Mouse (Mus musculus): ENCODE measurements at regions not wholly inside any gene's neighbourhood (a gene's known extent, or its start where the extent isn't known, plus 50 kb on each side); places are given as distances from the start of the nearest gene placed in this dataset.

GRCm38 (mm10) chr3:38397615-38397956 lies 87.1 kb downstream of the Ankrd50 start:
- DNase-seq = no peak

GRCm38 (mm10) chr3:38396760-38397614 lies 87.7 kb downstream of the Ankrd50 start:
- DNase-seq = no peak

DNA sequence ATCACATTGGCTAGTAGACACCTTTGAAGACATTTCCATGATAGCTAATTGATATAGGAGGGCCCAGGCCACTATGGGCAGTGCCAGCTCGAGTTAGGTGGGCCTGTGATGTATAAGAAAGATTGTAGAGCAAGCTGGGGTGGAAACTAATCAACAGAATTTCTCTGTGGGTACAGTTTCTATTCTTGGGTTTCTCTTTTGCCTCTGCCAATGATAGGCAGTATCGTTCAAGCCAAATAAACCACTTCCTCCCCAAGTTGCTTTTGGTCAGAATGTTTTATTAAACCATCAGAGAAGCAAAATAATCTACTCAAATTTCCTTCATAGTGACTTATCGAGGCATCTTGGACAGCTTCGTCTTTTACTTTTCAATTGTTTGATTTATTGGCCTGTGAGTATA lies 90.3 kb downstream of the Ankrd50 start:
- no peak for DNase-seq

DNA sequence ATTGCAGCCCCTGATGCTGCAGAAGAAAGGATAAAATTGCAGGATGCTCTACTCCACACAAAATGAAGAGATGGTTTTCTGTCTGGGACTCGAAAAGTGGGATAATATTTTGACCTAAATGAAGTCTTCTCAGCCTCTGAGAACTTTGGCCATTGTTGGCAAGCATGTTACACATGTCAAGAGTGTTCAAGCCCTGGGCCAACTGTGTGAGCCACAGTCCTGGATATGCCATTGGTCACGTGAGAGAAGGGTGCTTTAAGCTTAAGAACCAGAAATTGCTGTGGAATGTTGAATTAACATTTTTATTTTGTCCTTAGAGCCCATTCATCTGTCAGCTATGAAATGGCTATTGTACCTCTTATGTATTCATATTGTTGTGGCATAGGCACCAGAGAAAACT lies 95.0 kb downstream of the Ankrd50 start:
- DNase-seq = no peak

- no peak for DNase-seq
Observed at GRCm38 (mm10) chr3:38388961-38389360, 95.7 kb downstream of the Ankrd50 start.

GRCm38 (mm10) chr3:38382743-38383142 lies 101.9 kb downstream of the Ankrd50 start:
- DNase-seq = no peak

DNA sequence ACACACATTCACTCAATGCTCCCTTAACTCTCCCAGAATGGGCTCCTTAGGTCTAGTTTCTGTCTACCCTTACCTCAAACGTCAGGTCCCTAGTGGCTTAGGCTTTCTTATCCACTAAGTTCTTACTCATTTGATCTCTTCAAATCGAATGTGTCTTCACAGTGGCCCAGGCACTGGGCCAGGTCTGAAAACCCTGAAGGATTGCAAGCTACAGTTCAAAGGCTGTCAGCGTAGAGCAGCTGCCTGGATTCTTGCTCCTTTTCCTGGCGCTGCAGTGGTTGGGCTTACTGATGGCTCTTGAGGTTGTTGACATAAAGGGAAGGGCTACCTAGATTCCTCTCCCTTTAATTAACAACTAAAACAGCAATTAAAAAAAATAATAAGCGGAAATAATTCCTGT lies 103.0 kb downstream of the Ankrd50 start:
- DNase-seq = no peak

- DNase-seq = no peak
Observed at GRCm38 (mm10) chr3:38373690-38374089, 111.0 kb downstream of the Ankrd50 start.

- DNase-seq = no peak
Observed at GRCm38 (mm10) chr3:38371702-38372101, 112.9 kb downstream of the Ankrd50 start.

DNA sequence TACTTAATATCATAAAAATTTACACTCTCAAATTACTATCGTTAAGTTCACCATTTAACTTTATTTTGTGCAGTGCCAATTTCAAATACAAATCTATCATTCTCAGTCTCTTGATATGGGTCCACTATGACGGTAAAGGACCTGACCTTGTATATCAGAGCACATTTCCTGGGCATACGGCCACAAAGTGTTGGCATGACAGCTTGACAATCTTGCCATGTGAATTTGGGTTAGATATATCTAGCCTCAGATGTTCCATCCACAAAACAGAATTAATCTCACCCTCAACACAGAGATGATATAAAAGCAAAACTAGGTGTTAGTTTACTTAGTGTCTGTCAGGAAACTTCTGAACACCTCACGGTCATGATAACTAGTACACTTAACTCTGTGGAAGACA lies 120.8 kb downstream of the Ankrd50 start:
- no peak for DNase-seq

- no peak for DNase-seq
Observed at GRCm38 (mm10) chr3:38361411-38361810, 123.2 kb downstream of the Ankrd50 start.

GRCm38 (mm10) chr3:38360974-38361373 lies 123.7 kb downstream of the Ankrd50 start:
- DNase-seq = no peak

DNA sequence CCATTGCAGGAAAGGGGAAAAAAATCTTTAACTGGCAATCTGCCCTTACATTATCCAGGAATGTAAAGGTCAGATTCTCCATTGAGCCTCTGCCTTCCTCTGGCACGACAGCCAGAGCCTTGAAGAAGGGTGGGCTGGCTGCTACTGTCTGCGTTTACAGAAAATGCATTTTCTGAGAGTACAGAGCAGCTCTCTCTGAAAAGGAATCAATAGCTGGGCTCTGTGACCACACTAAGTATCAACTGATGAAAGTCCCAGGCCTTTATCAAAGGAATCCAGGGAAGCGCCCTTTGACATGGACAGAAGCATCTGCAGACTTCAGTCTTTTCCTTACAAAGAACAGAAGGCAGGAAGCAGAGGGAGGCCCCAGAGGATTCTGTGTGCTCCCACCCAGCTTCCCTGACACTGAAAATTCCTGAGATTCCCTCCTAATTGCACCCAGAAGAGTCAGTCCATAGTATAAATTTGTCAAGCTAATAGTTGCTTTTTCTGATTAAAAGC lies 124.2 kb downstream of the Ankrd50 start:
- no peak for DNase-seq

DNA sequence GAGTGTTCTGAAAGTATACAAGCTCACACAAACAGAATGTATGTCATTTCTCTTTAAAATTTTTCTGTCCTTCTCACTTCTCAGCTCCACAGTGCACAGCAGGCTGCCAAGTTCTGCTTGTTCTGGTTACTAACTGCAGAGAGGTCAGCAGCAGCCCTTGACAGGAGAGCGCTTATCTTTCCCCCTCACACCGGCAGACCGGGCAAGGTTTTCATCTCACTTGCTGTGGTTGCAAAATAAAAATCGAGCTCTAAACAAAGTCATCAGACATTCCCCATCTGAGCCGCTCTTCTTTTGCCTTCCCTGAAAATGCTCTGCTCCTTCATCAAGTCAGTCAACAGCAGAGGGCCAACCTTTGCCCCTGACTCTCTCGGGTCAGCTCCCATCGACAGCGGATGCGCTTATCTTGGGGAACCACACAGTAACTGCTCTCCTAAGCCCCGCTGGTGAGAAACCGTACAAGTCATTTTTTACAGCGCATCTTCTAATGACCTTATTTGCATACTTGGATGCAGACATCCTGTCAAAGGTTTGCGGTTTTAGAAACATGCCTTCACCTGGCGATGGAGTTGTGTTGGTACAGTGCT lies 126.6 kb downstream of the Ankrd50 start:
- DNase-seq = no peak

GRCm38 (mm10) chr3:38344283-38344682 lies 140.4 kb downstream of the Ankrd50 start:
- no peak for DNase-seq

- DNase-seq = no peak
Observed at GRCm38 (mm10) chr3:38341666-38342065, 143.0 kb downstream of the Ankrd50 start.

GRCm38 (mm10) chr3:38333321-38333910 lies 151.2 kb downstream of the Ankrd50 start:
- no peak for DNase-seq

DNA sequence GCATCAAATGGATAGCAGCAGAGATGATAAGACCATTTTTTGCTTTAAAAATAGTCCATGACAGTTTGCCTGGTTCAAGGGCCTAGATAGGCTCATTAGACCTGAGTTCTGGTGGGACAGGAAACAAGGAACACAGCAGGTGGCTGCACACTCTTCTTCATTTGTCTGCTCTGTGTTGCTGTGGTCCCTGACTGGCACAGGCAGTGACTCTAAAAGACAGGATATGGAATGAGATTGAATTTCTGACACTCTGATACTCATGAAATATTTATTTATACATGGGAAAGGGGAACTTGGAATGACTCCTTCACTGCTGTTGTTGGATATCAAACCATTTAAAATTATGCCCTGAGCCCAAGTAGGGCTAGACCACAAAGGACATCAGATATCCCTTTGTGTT lies 153.5 kb downstream of the Ankrd50 start:
- no peak for DNase-seq

DNA sequence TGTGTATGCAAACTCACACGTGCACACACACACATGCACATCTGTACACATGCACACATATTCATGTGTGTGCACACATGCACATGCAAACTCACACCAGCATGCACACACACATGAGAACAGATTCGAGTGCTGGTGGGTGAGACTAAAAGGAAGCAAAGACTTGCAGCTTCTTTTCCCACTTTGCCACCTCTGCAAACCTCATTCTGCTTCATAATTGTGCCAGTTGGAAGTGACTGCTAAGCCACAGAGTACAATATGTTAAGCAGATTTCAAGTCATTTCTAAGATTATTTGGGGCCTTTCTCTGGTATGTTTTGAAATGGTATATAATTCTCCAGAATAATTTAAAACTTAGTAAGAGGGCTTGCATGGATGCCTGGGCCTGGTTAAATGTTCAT lies 157.4 kb downstream of the Ankrd50 start:
- DNase-seq = no peak

GRCm38 (mm10) chr3:38326211-38326610 lies 158.4 kb downstream of the Ankrd50 start:
- DNase-seq = no peak

GRCm38 (mm10) chr3:38324663-38325062 lies 160.0 kb downstream of the Ankrd50 start:
- no peak for DNase-seq

DNA sequence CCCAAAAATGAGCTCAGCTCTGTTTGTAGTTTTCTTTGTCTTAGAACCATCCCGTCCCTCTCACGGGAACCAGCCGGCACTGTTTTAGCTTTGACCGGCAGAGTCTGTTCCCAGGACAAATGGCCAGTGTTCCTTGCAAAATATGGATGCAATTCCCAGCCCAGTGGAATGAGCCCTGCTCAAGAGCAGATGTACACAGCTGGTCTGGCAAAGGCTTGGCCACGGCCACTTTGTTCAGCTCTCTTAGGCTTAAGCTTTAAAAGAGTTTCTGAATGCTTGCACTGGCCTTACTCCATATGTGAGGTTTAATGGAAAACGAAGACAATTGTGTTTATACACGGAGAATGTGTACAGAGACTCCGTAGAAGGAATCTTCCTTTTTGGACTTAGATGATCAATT lies 162.2 kb downstream of the Ankrd50 start:
- peak; percentile 15 to 22 for DNase-seq

DNA sequence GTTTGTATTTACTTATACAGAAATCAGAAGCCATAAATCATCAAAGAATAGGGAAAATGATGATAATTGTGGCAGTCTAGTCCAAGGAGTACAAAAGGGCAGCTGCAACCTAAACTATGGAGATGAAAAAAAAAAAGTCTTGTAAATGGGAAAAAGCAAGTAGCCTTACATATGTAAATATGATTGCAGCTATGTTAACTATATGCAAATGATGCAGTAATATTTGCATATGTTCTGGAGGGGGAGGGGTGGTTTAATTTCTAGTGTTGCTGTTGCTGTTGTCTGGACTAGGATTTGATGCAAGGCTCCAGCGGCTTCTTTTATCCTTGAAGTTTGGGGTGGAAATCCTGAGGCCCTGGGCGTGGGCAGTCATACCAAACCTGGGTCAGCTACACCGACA lies 163.0 kb downstream of the Ankrd50 start:
- no peak for DNase-seq

DNA sequence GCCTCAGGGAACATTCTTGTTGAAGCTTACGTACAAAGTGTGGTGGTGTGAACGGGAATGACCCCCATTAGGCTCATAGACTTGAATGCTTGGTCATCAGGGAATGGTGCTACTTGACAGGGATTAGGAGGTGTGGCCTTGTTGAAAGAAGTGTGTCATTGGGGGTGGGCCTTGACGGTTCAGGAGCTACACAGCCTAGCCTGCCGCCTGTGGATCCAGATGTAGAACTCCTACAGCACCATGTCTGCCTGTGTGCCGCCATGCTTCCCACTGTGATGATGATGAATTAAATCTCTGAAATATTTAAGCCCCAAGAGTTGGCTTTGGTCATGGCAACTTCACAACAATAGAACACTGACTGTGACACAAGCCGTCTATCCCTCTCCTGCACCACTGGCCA lies 163.6 kb downstream of the Ankrd50 start:
- DNase-seq = no peak

Data from kidney, adult 8-10 months (tissue).